Mouse (Mus musculus): ENCODE data around the gene Bcl2. TPM values are rescaled to one million over a fixed set of nuclear protein-coding genes. Genes with fewer than 3 reads are reported as not detected.

Bcl2 gene
- total RNA-seq, 2 experiments from 2014 or later = 10.9 to 11.4 TPM

DNA sequence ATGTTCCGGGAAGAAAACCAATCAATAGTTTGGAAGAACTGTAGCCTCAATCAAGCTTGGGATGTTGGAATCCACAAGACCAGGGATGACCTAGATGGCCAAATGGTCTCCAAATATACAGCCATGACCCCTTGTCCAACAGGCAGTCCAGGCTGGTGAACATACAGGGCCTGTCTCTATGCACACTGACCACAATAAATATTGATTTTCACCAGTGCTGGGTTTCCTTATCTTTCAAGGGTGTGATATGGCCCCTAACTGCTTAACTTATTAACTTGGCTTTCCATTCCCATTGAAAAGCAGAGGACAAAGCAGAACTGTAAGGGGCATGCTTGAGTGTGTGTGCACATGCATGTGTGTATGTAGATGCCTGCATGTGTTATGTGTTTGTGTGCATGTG, 197.0 kb downstream of the Bcl2 start:
- no peak for DNase-seq (ENCODE audit: low spot score in 2 of 2)

- no peak for DNase-seq (ENCODE audit: low spot score in 2 of 2)
Measured at GRCm38 (mm10) chr1:106515611-106516010, 198.5 kb downstream of the Bcl2 start.

DNA sequence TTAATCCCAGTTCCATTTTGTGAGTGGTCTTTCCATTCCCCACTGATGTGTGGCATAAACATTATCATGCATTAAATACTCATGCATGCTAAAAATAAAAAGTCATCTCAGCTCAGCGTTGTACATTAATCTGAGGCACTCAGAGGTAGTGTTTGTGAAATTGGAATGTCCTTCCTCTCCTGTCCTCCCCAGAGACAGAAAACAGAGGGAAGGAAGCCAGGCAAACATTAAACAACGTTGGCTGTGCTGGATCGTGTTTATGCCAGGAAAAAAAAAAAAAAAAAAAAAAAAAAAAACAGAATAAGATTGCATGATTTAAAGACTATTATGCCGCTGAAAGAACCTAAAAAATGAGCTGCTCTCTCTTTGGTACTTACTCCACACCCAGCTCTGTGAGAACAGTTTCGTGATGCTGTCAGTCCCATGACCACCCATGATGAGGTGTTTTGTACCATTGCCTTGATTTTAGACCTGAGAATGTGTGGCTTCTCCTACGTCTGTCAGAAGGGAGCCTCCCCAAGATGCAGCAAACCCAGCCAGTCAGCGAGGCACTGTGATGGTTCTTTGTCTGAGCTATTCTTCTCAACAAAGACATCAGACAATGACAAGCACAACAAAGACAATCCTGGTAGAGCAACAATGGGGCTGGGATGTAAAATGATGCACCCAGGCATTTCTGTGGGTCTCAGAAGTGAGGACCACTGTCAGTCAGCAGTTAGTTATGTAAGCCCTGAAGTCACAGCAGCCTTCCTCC, 200.0 kb downstream of the Bcl2 start:
- no peak for DNase-seq (ENCODE audit: low spot score in 2 of 2)

DNA sequence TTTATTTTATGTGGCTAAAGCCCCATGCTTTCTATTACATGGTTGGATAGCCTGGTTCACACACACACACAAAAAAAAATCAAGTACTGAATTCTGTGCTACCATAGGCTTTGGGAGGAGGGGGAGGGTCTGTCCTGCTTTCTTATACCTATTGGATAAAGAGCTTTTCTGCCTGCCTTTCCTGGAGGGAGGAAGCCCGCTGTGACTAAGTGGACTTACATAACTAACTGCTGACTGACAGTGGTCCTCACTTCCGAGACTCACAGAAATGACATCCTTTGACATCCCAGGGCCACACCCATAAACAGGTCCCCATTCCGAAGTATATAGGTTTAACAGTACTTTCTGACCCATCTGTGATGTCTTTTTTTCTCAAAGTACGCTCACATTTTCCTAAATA, 200.6 kb downstream of the Bcl2 start:
- no peak for DNase-seq (ENCODE audit: low spot score in 2 of 2)

DNA sequence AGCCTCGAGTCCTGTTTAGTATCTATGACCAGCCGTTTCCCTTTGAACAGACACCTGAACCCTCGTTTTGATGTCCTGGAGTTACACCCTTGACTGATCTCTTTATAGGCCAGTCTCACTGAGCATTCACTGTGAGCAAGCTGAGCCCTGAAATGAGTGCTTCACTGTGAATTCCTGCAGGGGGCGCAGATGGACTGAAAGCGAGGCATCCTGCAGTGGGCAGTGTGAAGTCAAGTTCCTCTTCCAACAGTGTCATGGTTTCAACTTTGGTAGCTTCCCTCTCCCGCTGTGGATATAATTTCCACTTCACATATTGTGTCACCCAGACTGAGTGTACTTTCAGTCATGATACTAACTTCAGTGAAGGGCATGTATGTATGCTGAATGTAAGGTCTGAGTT, 202.5 kb downstream of the Bcl2 start:
- peak; percentile 58 to 78 for DNase-seq (ENCODE audit: low spot score in 2 of 2)

GRCm38 (mm10) chr1:106507556-106507955, 206.5 kb downstream of the Bcl2 start:
- no peak for DNase-seq (ENCODE audit: low spot score in 2 of 2)

DNA sequence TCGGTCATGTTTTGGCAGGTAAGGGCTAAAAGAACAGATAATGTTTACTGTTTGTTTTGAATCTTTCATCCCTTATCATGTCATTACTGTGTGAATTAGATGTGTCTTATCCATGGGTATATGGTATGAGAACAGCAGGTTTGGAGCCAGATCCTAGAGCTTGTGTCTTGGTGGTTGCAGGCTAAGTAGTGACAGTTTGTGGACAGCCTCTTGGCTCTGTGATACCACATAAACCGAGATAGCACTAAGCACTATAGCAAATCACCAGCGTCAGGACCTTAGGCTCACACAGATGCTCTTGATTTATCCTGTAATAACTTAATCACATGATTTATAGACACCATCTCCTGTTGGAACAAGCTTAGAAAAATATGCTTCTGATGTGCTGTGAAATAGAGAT, 210.2 kb downstream of the Bcl2 start:
- no peak for DNase-seq (ENCODE audit: low spot score in 2 of 2)

DNA sequence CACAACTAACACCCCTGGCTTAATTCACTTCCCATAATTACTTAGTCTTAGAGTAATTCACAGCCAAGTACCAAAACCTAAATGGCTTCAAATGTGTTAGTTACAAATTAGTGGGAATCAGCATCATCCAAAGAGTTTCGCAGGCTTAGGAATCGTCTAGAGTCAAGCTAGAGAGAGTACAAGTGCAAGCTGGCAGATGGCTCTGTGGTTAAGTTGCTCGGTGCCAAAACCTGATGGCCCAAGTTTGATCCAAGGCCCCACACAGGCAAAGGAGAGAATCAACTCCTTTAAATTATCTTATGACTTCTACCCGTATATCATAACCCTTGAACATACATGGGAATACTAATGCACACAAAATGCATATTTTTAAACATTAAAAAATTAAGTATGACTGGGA, 210.7 kb downstream of the Bcl2 start:
- no peak for DNase-seq (ENCODE audit: low spot score in 2 of 2)

- no peak for DNase-seq (ENCODE audit: low spot score in 2 of 2)
Measured at GRCm38 (mm10) chr1:106497999-106498398, 216.1 kb downstream of the Bcl2 start.

Small RNA genes within 50 kb of the gene (microRNA-seq; reads per million reads assigned to microRNA genes)
- not detected for gene Mir3473f

Other genes starting within 250 kb of the Bcl2 start
- gene Kdsr, start 45.5 kb upstream of the Bcl2 start, total RNA-seq (2021) = 1 to 10 TPM; 8.6 to 9.5 TPM
- gene Vps4b, start 82.5 kb upstream of the Bcl2 start, total RNA-seq (2021) = 10 to 100 TPM; 45.8 to 49.8 TPM
- under 1 TPM in 1 of 2 experiments, not detected in 1; 0.23 TPM for gene Serpinb5, start 146.9 kb upstream of the Bcl2 start, total RNA-seq (2021)
- under 1 TPM; 0.47 to 0.54 TPM for gene Serpinb12, start 220.2 kb upstream of the Bcl2 start, total RNA-seq (2021)